Mouse (Mus musculus) adrenal gland, adult 10 weeks (tissue): ENCODE data around the gene 4930426L09Rik. TPM values are rescaled to one million over a fixed set of nuclear protein-coding genes. Genes with fewer than 3 reads are reported as not detected.

Source experiments
- polyA plus RNA-seq: library from polyadenylated mRNA; stranded (reverse); fragments of 350-450 nt; fragmentation: Illumina TruSeq; extraction: RNeasy Lipid Tissue Mini Kit (QIAGEN cat#74804); gene quantifications from one replicate; pipeline ENCODE4 v1.2.3, GENCODE M21; 2014; ENCODE audit warnings: low read depth, low replicate concordance

Gene 4930426L09Rik
- 1.6 TPM for polyA plus RNA-seq

DNA sequence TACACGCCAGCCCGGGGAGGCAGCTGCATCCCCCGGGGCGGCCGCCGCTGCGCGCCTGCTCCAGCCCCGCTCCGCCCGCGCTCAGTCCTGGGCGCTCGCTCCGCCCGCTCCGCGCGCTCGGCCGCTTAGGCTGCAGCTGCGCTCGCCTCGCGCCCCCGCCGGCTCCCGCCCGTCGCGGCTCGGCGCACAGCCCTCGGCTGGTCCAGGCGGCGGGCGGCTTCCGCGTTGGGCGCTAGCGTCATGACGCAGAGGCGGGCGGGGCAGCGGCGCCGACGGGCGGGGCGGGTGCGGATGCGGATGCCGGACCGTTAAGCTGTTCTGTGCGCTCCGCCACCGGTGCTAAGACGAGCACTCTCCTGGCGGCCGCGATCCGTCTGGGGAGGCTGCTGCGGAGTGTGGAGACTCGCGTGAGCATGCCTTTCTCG, at the start of gene 4930426L09Rik, which contains the start of gene Pip4k2a:
Gene 4930426L09Rik (plus strand): TSS at position 290 of the 425 bp plus-strand sequence.
Gene Pip4k2a (minus strand): TSS at position 73 of the 425 bp plus-strand sequence.

Other genes starting within 250 kb of the 4930426L09Rik start
- gene Pip4k2a, start 217 bp upstream of the 4930426L09Rik start, polyA plus RNA-seq = 85.5 TPM
- not detected for gene Armc3, start 201.0 kb downstream of the 4930426L09Rik start, polyA plus RNA-seq